14 mouse cellular contexts compared by ENCODE assay signal in genomic region chr13:20916698-20917511, GRCm38 (mm10).
DNase-seq lines count a peak whose midpoint lies in the region; ATAC-seq and TF ChIP-seq lines count a peak whose summit lies in the region.
"Had no signal": no experiment of that assay in that cellular context is flagged by ENCODE, and none has a peak within 500 bp of the region (broad histone marks: within the 10 kb centered on the region; RNA-seq: fewer than 3 reads in every experiment).

No protein-coding gene starts in this region.

- intact Hi-C loops in heart, adult 2 months (cut with DNase I), result no loop called here

- peaks cover 13% of the 10 kb centered on the region; the same call in 1 of the 2 replicates for H3K4me1 ChIP-seq in hindbrain, embryonic 14.5 days (replicated peaks; ENCODE audit: control insufficient read depth, insufficient read depth, low read length)
- no peaks in the 10 kb centered on the region for H3K4me1 ChIP-seq in midbrain, postnatal 0 days (ENCODE audit: insufficient read depth, low read length)
- H3K4me1 ChIP-seq in forebrain, embryonic 11.5 days (replicated peaks; ENCODE audit: control insufficient read depth, insufficient read depth, low read length), result no peaks in the 10 kb centered on the region
- no peaks in the 10 kb centered on the region for H3K4me1 ChIP-seq in heart, adult 2 months (ENCODE audit: control insufficient read depth, insufficient read depth, low read length)
- H3K4me1 ChIP-seq: liver, embryonic 15.5 days had no signal

- H3K9ac ChIP-seq in hindbrain, embryonic 14.5 days, result no peak overlapping the region
- H3K9ac ChIP-seq in midbrain, postnatal 0 days (replicated peaks; ENCODE audit: low read length, poor library complexity, severe bottlenecking), result no peak overlapping the region
- no peak overlapping the region for H3K9ac ChIP-seq in forebrain, embryonic 11.5 days (ENCODE audit: low read length)
- H3K9ac ChIP-seq in heart, adult 2 months (ENCODE audit: low read depth, low read length), result no peak overlapping the region
- H3K9ac ChIP-seq: forebrain, postnatal 0 days; liver, embryonic 15.5 days had no signal

- H3K36me3 ChIP-seq in hindbrain, embryonic 14.5 days (replicated peaks; ENCODE audit: control insufficient read depth, insufficient read depth), result no peaks in the 10 kb centered on the region
- H3K36me3 ChIP-seq in midbrain, postnatal 0 days (ENCODE audit: insufficient read depth, low read length), result no peaks in the 10 kb centered on the region
- no peaks in the 10 kb centered on the region for H3K36me3 ChIP-seq in forebrain, embryonic 11.5 days (ENCODE audit: control insufficient read depth, insufficient read depth, low read length)
- H3K36me3 ChIP-seq in heart, adult 2 months (ENCODE audit: control insufficient read depth, insufficient read depth, low read length), result no peaks in the 10 kb centered on the region
- H3K36me3 ChIP-seq: liver, embryonic 15.5 days had no signal

- no peak for TF ChIP-seq CTCF in midbrain, postnatal 0 days (IDR thresholded peaks at IDR 0.05)
- no peak for TF ChIP-seq CTCF in heart, adult 2 months (IDR thresholded peaks at IDR 0.05)

- H3K79me2 ChIP-seq in heart, adult 2 months (replicated peaks; ENCODE audit: control insufficient read depth, insufficient read depth, low read length), result no peaks in the 10 kb centered on the region

- TF ChIP-seq EP300 in heart, adult 2 months (IDR thresholded peaks at IDR 0.05; ENCODE audit: insufficient read depth, low read depth, low read length), result no peak

- H3K4me2 ChIP-seq in hindbrain, embryonic 14.5 days (replicated peaks), result no peak overlapping the region
- no peak overlapping the region for H3K4me2 ChIP-seq in midbrain, postnatal 0 days (ENCODE audit: low read depth, low read length, poor library complexity, severe bottlenecking)
- no peak overlapping the region for H3K4me2 ChIP-seq in forebrain, embryonic 11.5 days (ENCODE audit: low read depth, low read length, severe bottlenecking)
- H3K4me2 ChIP-seq: liver, embryonic 15.5 days had no signal

- TF ChIP-seq POLR2A in heart, adult 2 months (IDR thresholded peaks at IDR 0.05; ENCODE audit: insufficient read depth, low read depth, low read length), result no peak

- no peaks in the 10 kb centered on the region for H3K27me3 ChIP-seq in hindbrain, embryonic 14.5 days (ENCODE audit: control insufficient read depth, insufficient read depth, low read length)
- no peaks in the 10 kb centered on the region for H3K27me3 ChIP-seq in midbrain, postnatal 0 days (ENCODE audit: insufficient read depth, low read length)
- H3K27me3 ChIP-seq in forebrain, embryonic 11.5 days (ENCODE audit: control insufficient read depth, insufficient read depth, low read length), result no peaks in the 10 kb centered on the region
- H3K27me3 ChIP-seq in heart, adult 2 months (ENCODE audit: control insufficient read depth, insufficient read depth, low read length), result no peaks in the 10 kb centered on the region
- H3K27me3 ChIP-seq: liver, embryonic 15.5 days had no signal

- H3K4me3 ChIP-seq in hindbrain, embryonic 14.5 days (replicated peaks; ENCODE audit: low read length), result no peak overlapping the region
- no peak overlapping the region for H3K4me3 ChIP-seq in midbrain, postnatal 0 days (ENCODE audit: low read depth, low read length)
- no peak overlapping the region for H3K4me3 ChIP-seq in forebrain, embryonic 11.5 days (ENCODE audit: low read depth, low read length)
- H3K4me3 ChIP-seq in heart, adult 2 months, result no peak overlapping the region
- H3K4me3 ChIP-seq: liver, embryonic 15.5 days had no signal

- peak; percentile 55 for ATAC-seq in frontal cortex, adult (ENCODE audit: low TSS enrichment)
- peak; percentile 47 for ATAC-seq in hindbrain, embryonic 14.5 days (ENCODE audit: low FRiP score)
- peak; percentile 48; the same call in 1 of the 2 replicates for ATAC-seq in midbrain, postnatal 0 days (ENCODE audit: low FRiP score)
- ATAC-seq in forebrain, embryonic 11.5 days (replicated peaks; ENCODE audit: low FRiP score), result no peak
- ATAC-seq: activated CD4-positive, CD25-positive, alpha-beta regulatory T cell, adult 4 months; forebrain, postnatal 0 days had no signal

- H3K27ac ChIP-seq in hindbrain, embryonic 14.5 days, result peak overlapping the region; percentile 39
- peak overlapping the region; percentile 59; the same call in 1 of the 2 replicates for H3K27ac ChIP-seq in midbrain, postnatal 0 days (ENCODE audit: low read depth, low read length)
- H3K27ac ChIP-seq in forebrain, embryonic 11.5 days (ENCODE audit: low read depth, low read length), result no peak overlapping the region
- H3K27ac ChIP-seq in heart, adult 2 months, result no peak overlapping the region
- H3K27ac ChIP-seq: liver, embryonic 15.5 days had no signal

- 50% methylated on average over 10 of the region's 10 CpGs for WGBS in hindbrain, embryonic 14.5 days
- WGBS in midbrain, postnatal 0 days, result 66% methylated on average over 10 of the region's 10 CpGs
- 84% methylated on average over 10 of the region's 10 CpGs for WGBS in forebrain, embryonic 11.5 days
- 74% methylated on average over 10 of the region's 10 CpGs for WGBS in heart, adult 2 months

- no peaks in the 10 kb centered on the region for H3K9me3 ChIP-seq in hindbrain, embryonic 14.5 days (ENCODE audit: control insufficient read depth, low read length)
- H3K9me3 ChIP-seq in midbrain, postnatal 0 days (ENCODE audit: low read length), result no peaks in the 10 kb centered on the region
- no peaks in the 10 kb centered on the region for H3K9me3 ChIP-seq in forebrain, embryonic 11.5 days (ENCODE audit: control insufficient read depth, low read length)
- H3K9me3 ChIP-seq: liver, embryonic 15.5 days had no signal

- DNase-seq in frontal cortex, adult 2 months (ENCODE audit: extremely low spot score in 1 of 2, low spot score in 1 of 2), result no peak
- DNase-seq in brain, adult 2 months (ENCODE audit: low read depth, low spot score), result peak; percentile 44
- DNase-seq in hindbrain, embryonic 14.5 days (ENCODE audit: low spot score), result peak; percentile 56
- peak; percentile 33 for DNase-seq in midbrain, postnatal 0 days (ENCODE audit: low spot score)
- DNase-seq in gastrocnemius, adult 8-10 months (ENCODE audit: low spot score in 2 of 2), result no peak
- DNase-seq in forebrain, embryonic 11.5 days (ENCODE audit: low spot score), result no peak
- DNase-seq in heart, adult 2 months, result no peak
- DNase-seq: cerebellum, adult 9-10 months; forebrain, postnatal 0 days; kidney, adult 2 months; lung, postnatal 36 days had no signal

Comparison
In these comparisons a context has a peak if more than half of its experiments do, and no peak if none do; other contexts are left out.
1. DNase-seq: peak in brain, adult 2 months (single experiment), hindbrain, embryonic 14.5 days (single experiment) and midbrain, postnatal 0 days (single experiment); none in frontal cortex, adult 2 months (0 of 2), gastrocnemius, adult 8-10 months (0 of 2), forebrain, embryonic 11.5 days (single experiment) and heart, adult 2 months (0 of 2).
2. H3K27ac ChIP-seq: peak in hindbrain, embryonic 14.5 days (single experiment) and midbrain, postnatal 0 days (single experiment); none in forebrain, embryonic 11.5 days (single experiment) and heart, adult 2 months (single experiment).